Mouse (Mus musculus): Measurements from ENCODE around the gene Zfp341.

The Zfp341 gene

GRCm38 (mm10) chr2:154586405-154586804 lies 26.7 kb upstream of the Zfp341 start:
- peak in 1 of 2 experiments; percentile 55 for DNase-seq (ENCODE audit: low spot score in 2 of 2)

- DNase-seq (ENCODE audit: low spot score in 2 of 2), result no peak
Measured at GRCm38 (mm10) chr2:154589051-154589450, 24.0 kb upstream of the Zfp341 start.

- DNase-seq (ENCODE audit: low spot score in 2 of 2), result no peak
Measured at GRCm38 (mm10) chr2:154591239-154591638, 21.9 kb upstream of the Zfp341 start.

- no peak for DNase-seq (ENCODE audit: low spot score in 2 of 2)
Measured at GRCm38 (mm10) chr2:154593025-154593424, 20.1 kb upstream of the Zfp341 start.

GRCm38 (mm10) chr2:154595775-154596174 lies 17.3 kb upstream of the Zfp341 start:
- no peak for DNase-seq (ENCODE audit: low spot score in 2 of 2)

- DNase-seq (ENCODE audit: low spot score in 2 of 2), result no peak
Measured at GRCm38 (mm10) chr2:154597399-154597798, 15.7 kb upstream of the Zfp341 start.

GRCm38 (mm10) chr2:154600586-154600985 lies 12.5 kb upstream of the Zfp341 start:
- DNase-seq (ENCODE audit: low spot score in 2 of 2), result no peak

GRCm38 (mm10) chr2:154601324-154601723 lies 11.8 kb upstream of the Zfp341 start:
- DNase-seq (ENCODE audit: low spot score in 2 of 2), result no peak

GRCm38 (mm10) chr2:154603007-154603637 lies 10.0 kb upstream of the Zfp341 start:
- DNase-seq (ENCODE audit: low spot score in 2 of 2), result no peak

- peak; percentile 98 for DNase-seq (ENCODE audit: low spot score in 2 of 2)
Measured at GRCm38 (mm10) chr2:154603638-154604153, 9.4 kb upstream of the Zfp341 start, which contains the start of gene Pxmp4. Gene Pxmp4, minus strand, starts transcription at chr2:154603708.

- DNase-seq (ENCODE audit: low spot score in 2 of 2), result no peak
Measured at GRCm38 (mm10) chr2:154604156-154604555, 8.9 kb upstream of the Zfp341 start.

GRCm38 (mm10) chr2:154606965-154607364 lies 6.1 kb upstream of the Zfp341 start:
- no peak for DNase-seq (ENCODE audit: low spot score in 2 of 2)

GRCm38 (mm10) chr2:154609050-154609767 lies 3.9 kb upstream of the Zfp341 start:
- no peak for DNase-seq (ENCODE audit: low spot score in 2 of 2)

- no peak for DNase-seq (ENCODE audit: low spot score in 2 of 2)
Measured at GRCm38 (mm10) chr2:154614841-154615576, 1.9 kb downstream of the Zfp341 start.

- DNase-seq (ENCODE audit: low spot score in 2 of 2), result no peak
Measured at GRCm38 (mm10) chr2:154615674-154616073, 2.6 kb downstream of the Zfp341 start.

- DNase-seq (ENCODE audit: low spot score in 2 of 2), result no peak
Measured at GRCm38 (mm10) chr2:154617061-154617460, 4.0 kb downstream of the Zfp341 start.

GRCm38 (mm10) chr2:154621684-154622083 lies 8.6 kb downstream of the Zfp341 start:
- no peak for DNase-seq (ENCODE audit: low spot score in 2 of 2)

GRCm38 (mm10) chr2:154624137-154624536 lies 11.0 kb downstream of the Zfp341 start:
- DNase-seq (ENCODE audit: low spot score in 2 of 2), result no peak

GRCm38 (mm10) chr2:154630531-154630930 lies 17.4 kb downstream of the Zfp341 start:
- no peak for DNase-seq (ENCODE audit: low spot score in 2 of 2)

GRCm38 (mm10) chr2:154632203-154632780 lies 19.2 kb downstream of the Zfp341 start:
- DNase-seq (ENCODE audit: low spot score in 2 of 2), result peak; percentile 47 to 56

- DNase-seq (ENCODE audit: low spot score in 2 of 2), result no peak
Measured at GRCm38 (mm10) chr2:154633039-154633742, 20.1 kb downstream of the Zfp341 start.
